In the genomic region with DNA sequence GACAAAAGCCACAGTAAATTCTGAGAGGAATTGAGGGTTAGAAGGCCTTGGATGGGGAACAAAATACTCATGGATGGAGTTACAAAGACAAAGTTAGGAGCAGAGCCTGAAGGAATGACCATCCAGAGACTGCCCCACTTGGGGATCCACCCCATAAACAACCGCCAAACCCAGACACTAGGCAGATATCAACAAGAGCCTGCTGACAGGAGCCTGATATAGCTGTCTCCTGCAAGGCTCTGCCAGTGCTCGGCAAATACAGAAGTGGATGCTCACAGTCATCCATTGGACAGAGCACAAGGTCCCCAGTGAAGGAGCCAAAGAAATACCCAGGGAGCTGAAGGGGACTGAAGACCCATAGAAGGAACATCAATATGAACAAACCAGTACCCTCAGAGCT, we compare ENCODE assay signal across 32 mouse cellular contexts. TPM values are rescaled to one million over a fixed set of nuclear protein-coding genes. Genes with fewer than 3 reads are reported as not detected.
"Had no signal": no experiment of that assay in that cellular context is flagged by ENCODE, and none has a peak within 500 bp of the region (broad histone marks: within the 10 kb centered on the region; RNA-seq: fewer than 3 reads in every experiment).

No protein-coding gene starts in this region.

RNA-seq across cellular contexts. Expression of gene Scgb1a1, which starts 3.9 kb away (rescaled TPM):
- total RNA-seq: left cerebral cortex, postnatal 10 days; left cerebral cortex, postnatal 14 days; left cerebral cortex, postnatal 25 days; left cerebral cortex, postnatal 36 days; liver, adult 2 months; megakaryocyte progenitor cell, adult 5-6 weeks; megakaryocyte-erythroid progenitor cell, adult 5-6 weeks; midbrain, postnatal 0 days; monocyte, adult 5-6 weeks had no signal
- polyA plus RNA-seq: limb, embryonic 10.5 days; limb, embryonic 11.5 days; limb, embryonic 12.5 days; limb, embryonic 13.5 days; limb, embryonic 14.5 days; liver, embryonic 11.5 days; liver, embryonic 12.5 days; liver, embryonic 13.5 days; liver, embryonic 14.5 days; liver, embryonic 15.5 days; liver, embryonic 16.5 days; lung, embryonic 14.5 days; macrophage; midbrain, embryonic 10.5 days; midbrain, embryonic 11.5 days; midbrain, embryonic 12.5 days; midbrain, embryonic 13.5 days; midbrain, embryonic 14.5 days; midbrain, embryonic 15.5 days; midbrain, embryonic 16.5 days; midbrain, postnatal 0 days; myocyte; neural tube, embryonic 11.5 days; neural tube, embryonic 12.5 days had no signal
